Mouse (Mus musculus): ENCODE data around the gene Gm10282. TPM values are rescaled to one million over a fixed set of nuclear protein-coding genes. Genes with fewer than 3 reads are reported as not detected.
A peak's percentile ranks its signal among the peaks of the same experiment; 100 is the strongest.

The Gm10282 gene
- 32.8 and 36.5 TPM in 2 replicates for total RNA-seq (2015; ENCODE audit: low replicate concordance)
- 19.9 and 23.5 TPM in 2 replicates for total RNA-seq (2017; ENCODE audit: low replicate concordance)

GRCm38 (mm10) chr8:72305210-72305905, at the start of gene Gm10282:
Gm10282 (minus strand) TSS chr8:72305260.
- no peak for ATAC-seq (replicated peaks; ENCODE audit: low FRiP score, poor library complexity, severe bottlenecking)

DNA sequence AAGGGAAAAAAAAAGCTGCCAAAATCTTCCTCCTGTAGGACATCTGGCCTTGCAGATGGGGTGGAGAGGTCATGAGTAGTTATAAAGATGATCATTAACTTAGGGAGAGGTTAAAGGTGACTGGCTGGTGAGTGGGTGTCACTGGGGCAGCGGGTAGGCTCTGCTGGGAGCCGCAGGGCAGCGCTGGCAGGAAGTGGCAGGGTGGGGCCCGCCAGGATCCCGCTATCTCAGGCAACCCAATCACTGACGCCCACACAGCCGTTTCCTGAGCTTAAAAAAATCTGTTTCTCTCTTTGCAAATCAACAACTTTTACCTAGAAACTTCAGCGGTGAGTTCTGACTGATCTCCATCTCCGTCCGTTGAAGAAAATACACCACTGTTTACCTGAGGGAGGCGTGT, 49.2 kb upstream of the Gm10282 start:
- ATAC-seq (replicated peaks; ENCODE audit: low FRiP score, poor library complexity, severe bottlenecking) = 0 out of 2 replicates have a peak, but pooled peaks have one; percentile 56

DNA sequence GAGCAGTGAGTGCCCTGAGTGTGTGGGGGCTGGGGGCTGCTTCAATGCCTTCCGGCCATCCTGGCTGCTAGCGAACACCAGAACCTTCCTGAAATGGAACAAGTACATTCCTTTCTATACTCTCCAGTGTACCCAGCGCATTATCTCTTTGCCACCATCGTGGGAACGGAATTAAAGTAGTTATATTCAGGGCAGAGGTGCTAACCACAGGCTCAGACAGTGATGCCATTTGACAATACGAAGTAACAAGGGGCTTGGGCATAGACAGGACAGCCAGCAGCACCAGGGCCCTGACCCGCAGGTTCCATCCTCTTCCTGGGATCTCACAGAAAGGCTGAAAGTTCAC, 48.6 kb upstream of the Gm10282 start:
- ATAC-seq (replicated peaks; ENCODE audit: low FRiP score, poor library complexity, severe bottlenecking) = no peak

DNA sequence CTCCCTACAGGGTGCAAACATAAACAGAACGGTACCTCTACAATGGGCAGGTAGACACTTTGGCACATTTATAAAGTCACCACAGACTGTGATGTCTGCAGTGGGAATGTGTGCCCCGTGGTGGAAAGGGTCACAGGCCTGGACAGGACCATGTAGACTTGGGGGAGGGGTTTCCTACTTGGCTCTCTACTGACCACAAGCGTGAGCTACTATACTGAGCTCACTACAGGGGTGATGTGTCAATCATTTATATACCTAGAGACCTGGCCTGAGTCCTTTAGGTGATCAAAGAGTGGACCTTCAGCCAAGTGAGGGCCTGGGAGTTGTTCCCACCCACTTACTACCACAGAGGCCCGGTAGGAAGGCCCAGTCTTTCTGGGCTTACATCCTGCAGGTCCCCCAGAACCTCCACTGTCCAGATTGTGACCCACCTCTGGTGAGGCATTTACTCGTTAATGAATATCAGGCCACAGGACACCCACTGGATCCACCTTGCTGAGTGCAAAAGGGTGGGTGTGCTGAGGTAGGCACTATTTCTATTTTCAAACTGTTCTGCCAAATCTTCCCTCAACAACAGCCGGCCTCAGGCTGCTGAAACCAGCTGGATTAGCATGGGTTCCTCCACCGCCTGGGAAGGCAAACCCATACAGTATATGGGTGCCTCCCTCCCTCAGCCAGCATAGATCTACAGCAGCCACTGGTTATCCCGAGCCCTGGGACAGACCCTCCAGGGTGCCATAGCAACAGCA, 48.1 kb upstream of the Gm10282 start:
- no peak for ATAC-seq (replicated peaks; ENCODE audit: low FRiP score, poor library complexity, severe bottlenecking)

DNA sequence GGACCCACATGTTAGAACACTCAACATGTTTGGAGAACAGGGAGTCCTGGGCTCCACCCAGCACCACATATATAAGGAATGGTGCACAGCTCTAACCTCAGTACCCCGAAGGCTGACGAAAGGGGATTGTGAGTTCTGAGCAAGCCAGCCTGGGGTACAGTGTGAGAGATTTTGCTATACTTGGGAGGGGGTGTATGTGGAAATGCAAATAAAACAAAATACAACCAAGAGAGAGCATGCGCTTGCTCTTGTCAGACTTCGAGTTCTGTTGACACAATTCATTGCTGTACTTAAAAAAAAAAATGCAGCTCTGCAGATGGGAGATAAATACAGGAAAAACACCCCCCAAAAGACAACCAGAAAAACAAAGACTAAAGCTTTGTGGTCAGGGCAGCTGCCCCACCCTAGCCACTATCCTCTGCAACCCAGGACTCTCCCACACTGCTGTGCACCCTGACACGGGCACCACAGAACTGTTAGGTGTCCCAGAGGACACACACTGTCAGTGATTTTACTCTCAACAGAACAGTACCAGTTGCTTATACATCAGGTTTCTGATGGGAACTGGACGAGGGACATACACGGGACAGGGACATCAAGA, 46.4 kb upstream of the Gm10282 start:
- ATAC-seq (replicated peaks; ENCODE audit: low FRiP score, poor library complexity, severe bottlenecking) = no peak

DNA sequence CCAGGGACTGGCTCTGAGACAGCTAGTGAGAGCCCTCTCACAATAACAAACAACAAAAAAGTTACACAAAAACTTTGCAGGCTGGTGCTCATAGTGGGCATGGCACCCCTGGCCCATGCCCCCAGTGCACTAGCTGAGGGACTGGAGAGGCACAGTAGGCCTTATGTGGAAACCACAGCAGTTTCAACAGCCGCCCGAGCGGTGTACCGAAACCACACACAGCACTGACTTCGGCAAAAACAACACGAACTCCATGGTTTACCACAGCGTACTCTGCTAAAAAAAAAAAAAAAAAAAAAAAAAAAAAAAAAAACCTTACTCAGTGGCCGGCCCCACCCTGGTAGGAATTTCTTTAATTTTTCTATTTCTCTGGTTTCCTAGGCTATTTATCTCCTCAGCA, 45.7 kb upstream of the Gm10282 start:
- ATAC-seq (replicated peaks; ENCODE audit: low FRiP score, poor library complexity, severe bottlenecking) = no peak

DNA sequence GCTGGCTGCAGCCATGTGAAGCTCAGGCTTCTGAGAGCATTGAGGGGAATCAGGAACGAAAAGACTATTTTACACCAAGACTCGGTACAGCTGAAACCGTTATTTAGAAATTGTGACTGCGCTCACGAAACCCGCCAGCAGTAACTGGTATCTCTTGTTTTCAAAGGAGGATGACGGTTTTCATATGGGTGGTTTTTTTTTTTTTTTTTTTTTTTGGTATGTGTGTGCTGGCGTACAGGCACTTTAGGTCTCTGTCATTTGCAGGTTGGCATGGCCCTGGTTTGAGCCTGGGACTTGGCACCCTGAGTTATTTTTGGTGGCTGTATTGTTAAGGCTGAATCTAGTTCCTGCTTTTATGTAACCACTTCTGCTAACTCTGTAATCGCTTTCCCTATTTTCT, 44.8 kb upstream of the Gm10282 start:
- no peak for ATAC-seq (replicated peaks; ENCODE audit: low FRiP score, poor library complexity, severe bottlenecking)

- no peak for ATAC-seq (replicated peaks; ENCODE audit: low FRiP score, poor library complexity, severe bottlenecking)
These were observed 43.9 kb upstream of the Gm10282 start for GRCm38 (mm10) chr8:72348956-72349355.

GRCm38 (mm10) chr8:72348114-72348513, 43.1 kb upstream of the Gm10282 start:
- no peak for ATAC-seq (replicated peaks; ENCODE audit: low FRiP score, poor library complexity, severe bottlenecking)

- no peak for ATAC-seq (replicated peaks; ENCODE audit: low FRiP score, poor library complexity, severe bottlenecking)
These were observed 42.5 kb upstream of the Gm10282 start for GRCm38 (mm10) chr8:72347553-72347952.

DNA sequence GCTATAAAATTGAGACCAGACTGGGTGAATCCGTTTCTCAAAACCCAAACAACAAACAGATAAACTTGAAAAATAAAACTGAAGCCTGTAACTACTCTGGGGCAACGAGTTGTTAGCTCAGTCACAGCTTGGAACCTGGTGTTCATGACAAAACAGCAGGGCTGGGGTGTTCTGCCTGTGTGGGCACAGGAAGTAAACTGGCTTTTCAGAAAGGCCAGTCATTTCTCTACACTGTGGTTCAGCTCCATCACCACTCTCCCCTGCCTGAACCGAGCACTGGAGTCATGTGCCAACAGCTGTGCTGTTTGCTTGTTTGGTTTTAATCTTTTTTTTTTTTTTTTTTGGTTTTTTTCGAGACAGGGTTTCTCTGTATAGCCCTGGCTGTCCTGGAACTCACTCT, 38.7 kb upstream of the Gm10282 start:
- no peak for ATAC-seq (replicated peaks; ENCODE audit: low FRiP score, poor library complexity, severe bottlenecking)

- no peak for ATAC-seq (replicated peaks; ENCODE audit: low FRiP score, poor library complexity, severe bottlenecking)
These were observed 37.7 kb upstream of the Gm10282 start for GRCm38 (mm10) chr8:72342556-72343300.

DNA sequence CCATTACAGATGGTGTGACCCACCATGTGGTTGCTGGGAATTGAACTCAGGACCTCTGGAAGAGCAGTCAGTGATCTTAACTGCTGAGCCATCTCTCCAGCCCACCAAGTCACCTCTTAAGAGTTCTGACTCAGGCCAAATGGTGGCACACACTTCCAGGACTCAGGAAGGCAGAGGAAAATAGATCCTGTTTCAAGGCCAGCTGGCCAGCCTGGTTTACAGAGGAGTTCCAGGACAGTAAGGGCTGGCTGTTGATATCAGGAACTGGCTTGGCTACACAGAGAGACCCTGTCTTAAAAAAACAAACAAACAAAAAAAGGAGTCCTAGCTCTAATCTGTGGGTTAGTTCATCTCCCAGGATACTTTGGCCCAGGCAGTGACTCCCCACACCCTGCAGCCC, 32.0 kb upstream of the Gm10282 start:
- ATAC-seq (replicated peaks; ENCODE audit: low FRiP score, poor library complexity, severe bottlenecking) = no peak

- ATAC-seq (replicated peaks; ENCODE audit: low FRiP score, poor library complexity, severe bottlenecking) = no peak
These were observed 31.2 kb upstream of the Gm10282 start for GRCm38 (mm10) chr8:72336273-72336672.

DNA sequence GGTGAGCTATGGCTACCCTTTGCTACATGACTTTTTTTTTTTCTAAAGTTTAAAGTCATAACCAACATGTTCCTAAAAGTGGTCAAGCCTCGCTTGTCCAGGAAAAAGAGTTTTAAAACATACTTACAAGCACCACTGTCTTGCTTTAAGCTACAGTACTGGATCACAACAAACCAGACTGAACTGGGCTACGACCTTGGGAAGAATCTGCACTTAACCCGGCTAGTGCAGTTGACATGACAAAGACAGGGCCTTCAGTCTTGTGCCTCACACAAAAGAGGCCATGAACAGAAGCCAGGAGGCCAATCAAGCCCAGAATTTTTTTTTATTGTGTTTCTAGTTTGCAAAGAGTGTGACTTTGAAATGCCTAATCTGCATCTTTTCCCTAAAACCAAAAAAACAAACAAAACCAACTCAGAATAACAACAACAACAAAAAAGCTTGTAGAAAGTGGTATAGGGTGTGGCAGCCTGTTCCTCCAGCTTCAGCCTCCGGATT, 29.1 kb upstream of the Gm10282 start:
- no peak for ATAC-seq (replicated peaks; ENCODE audit: low FRiP score, poor library complexity, severe bottlenecking)

- ATAC-seq (replicated peaks; ENCODE audit: low FRiP score, poor library complexity, severe bottlenecking) = 0 out of 2 replicates have a peak, but pooled peaks have one; percentile 25
These were observed 28.5 kb upstream of the Gm10282 start for GRCm38 (mm10) chr8:72333429-72334143.

GRCm38 (mm10) chr8:72331631-72332030, 26.6 kb upstream of the Gm10282 start:
- no peak for ATAC-seq (replicated peaks; ENCODE audit: low FRiP score, poor library complexity, severe bottlenecking)

DNA sequence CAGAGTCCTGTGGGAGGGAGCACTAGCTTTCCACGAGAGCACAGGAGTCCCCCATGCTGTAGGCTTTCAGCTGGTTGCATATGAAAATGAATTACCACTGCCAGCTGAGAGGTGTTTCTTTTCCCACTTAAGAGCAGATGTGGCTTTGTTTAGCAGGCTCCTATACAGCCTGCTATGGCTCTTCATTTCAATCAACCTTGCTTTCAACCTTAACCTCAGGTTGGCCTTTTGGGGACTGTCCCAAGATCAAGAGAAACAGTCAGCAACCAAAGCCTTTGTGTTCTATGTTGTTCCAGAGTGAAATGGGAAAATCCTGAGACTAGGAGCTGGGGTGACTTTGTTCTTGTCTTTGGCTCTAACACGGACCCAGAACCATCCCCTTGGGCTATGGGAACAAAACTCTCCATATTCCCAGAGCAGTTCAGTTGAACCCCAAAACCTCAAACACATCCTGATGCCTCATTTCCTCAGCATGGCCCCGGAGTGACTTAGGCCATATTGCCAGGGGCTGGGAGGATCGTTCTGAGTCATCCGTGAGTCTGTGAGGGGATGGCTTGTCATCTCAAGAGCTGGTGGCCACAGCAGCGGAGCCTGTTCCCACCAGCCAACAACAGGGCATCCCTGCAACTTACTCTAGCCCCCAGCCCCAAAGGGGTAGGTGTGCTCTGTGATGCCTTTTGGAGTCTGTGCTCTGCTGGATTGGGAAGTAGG, 25.9 kb upstream of the Gm10282 start:
- ATAC-seq (replicated peaks; ENCODE audit: low FRiP score, poor library complexity, severe bottlenecking) = no peak

GRCm38 (mm10) chr8:72329116-72329515, 24.1 kb upstream of the Gm10282 start:
- ATAC-seq (replicated peaks; ENCODE audit: low FRiP score, poor library complexity, severe bottlenecking) = no peak

Data from erythroid progenitor cell, adult 5-6 weeks (primary cell).